Mouse (Mus musculus) left cerebral cortex, adult 8-10 months (tissue): Measurements from ENCODE around the gene Zfp46. TPM values are rescaled to one million over a fixed set of nuclear protein-coding genes. Genes with fewer than 3 reads are reported as not detected.

ENCODE experiments used
- DNase-seq, 2 experiments: peaks; one replicate each; pipeline ENCODE4 v3.0.0; 2022; ENCODE audit warnings: low spot score in 2 of 2
- total RNA-seq, 4 experiments: library from RNA; stranded (reverse); gene quantifications; 2 replicates each; pipeline ENCODE4 v1.2.4; 2022

Zfp46 gene
- total RNA-seq, 4 experiments from 2014 or later, result 42.5 to 54.8 (median 50.8) TPM

DNA sequence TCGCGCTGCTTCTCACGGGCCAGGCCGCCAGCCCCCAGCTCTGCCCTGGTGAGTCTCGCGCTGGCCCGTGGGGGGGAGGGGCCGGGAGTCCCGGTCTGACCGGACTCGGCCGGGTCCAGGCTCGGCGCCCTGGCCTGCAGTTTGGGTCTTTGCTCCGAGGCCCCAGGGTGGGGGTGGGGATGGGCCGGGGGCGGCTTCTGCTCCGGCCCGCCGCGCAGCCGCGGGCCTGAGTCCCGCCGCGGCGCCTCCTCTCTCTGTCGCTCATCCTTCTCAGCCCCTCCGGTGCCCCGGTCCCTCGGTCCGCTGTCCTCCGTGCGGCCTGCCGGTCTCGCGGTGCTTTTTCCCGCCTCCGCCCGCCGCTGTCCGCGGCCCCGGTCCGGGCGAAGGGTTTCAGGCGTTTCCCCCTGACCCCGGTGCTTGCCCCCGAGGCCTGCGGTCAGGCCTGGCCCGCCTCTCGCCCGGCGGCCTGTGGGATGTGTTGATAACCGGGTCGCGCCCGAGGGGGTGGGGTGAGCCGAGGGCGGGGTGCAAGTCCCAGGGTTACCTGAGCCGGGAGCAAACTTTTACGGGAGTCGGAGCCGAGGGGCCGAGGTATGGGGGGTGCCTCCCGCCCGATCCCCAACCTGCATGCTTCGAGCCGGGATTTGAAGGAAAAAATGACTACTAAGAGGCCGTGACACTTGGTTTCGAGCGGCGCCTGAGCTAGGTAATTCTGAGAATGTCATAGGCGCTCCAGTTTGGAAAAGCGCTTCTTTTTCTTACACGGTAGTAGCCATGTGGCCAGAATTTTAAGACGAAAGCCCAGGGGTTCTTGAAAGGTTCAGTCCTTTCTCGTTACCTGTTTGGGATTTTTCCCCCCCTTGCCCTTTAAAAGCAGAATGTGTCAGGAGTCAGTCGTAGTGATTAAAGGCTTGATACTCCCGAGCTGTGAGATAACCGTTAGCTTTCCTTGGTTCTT lies 26.8 kb downstream of the Zfp46 start:
- DNase-seq, result peak in 1 of 2 experiments; percentile 28

DNA sequence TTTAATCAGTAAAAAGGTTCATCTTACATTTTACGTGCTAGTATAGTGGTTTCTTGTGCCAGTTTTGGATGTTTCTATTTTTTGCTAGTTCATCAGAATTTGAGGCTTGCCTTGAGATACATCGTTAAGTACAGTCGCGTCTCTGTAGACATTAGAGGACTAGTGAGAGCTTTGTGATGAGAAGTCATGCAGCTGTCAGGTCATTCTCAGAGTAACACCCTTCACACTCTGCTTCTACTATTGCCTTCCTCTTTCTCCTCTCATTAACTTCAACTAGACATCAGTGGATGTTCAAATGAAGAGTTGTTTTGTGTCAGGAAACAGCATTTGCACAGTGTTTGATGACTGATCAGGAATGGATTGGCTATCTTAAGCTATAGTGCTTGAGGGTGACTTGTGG lies 28.1 kb downstream of the Zfp46 start:
- DNase-seq, result no peak

DNA sequence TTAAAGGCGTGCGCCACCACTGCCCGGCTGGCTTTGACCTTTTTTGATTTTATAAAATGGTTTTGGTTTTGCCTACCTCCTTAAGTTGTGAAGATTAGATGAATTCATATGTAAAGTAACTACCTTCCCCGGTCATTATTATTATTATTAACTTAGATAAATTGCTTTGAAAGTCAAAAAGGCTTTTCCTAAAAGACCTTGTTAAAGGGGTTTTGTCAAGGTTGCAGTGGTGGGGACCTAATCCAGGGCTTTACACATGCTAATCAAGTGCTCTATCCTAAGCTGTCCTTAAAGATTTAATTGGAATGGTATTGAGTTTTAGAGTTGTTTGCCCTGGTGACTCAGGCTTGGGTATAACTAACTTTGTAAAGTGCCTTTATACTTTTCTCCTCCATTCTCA lies 33.2 kb downstream of the Zfp46 start:
- no peak for DNase-seq

DNA sequence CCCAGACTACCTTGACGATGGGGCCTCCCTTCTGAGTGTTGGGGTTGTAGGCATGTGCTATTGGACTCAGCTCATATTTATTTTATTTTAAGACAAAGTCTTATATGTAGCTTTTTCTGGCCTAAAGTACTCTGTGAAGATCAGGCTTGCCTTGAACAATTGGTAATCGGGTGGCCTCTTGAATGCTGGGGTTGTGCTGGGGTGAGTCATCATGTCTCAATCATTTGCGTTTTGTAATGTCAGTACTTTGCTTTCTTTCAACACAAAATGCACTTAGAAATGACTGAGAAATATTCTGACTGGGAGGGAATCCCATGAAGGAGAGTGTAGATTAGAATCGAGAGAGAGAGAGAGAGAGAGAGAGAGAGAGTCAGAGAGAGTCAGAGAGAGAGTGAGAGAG lies 35.5 kb downstream of the Zfp46 start:
- DNase-seq, result no peak

DNA sequence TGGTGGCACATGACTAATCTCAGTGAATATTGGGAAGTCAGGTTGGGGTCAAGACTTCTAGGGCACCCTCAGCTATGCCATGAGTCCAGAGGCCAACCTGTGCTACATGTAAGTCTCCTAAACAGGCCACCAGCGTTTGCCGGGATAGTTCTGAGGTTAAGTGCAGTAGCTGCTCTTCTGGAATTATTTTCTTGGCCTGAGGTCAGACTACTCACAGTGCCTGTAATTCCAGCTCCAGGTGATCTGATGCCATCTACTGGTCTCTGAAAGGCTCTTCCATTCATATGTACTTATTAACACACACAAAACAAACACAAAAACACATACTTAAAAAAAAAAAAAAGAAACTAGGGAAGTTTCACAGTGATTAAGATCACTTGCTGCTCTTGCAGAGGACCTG lies 39.7 kb downstream of the Zfp46 start:
- DNase-seq, result no peak

DNA sequence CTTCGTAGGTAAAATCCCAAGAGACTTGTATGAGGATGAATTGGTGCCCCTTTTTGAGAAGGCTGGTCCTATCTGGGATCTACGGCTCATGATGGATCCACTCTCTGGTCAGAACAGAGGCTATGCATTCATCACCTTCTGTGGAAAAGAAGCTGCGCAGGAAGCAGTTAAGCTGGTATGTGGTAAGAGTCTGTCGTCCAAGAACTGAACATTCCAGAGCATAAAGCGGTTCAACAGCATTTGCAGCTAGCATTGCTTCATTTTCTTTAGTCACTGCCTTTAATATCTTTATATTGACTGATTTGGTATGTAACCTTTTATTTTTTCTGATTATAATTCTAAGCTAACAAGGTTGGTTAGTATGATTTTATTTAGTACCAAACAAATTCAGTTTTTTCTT lies 42.8 kb downstream of the Zfp46 start:
- no peak for DNase-seq

DNA sequence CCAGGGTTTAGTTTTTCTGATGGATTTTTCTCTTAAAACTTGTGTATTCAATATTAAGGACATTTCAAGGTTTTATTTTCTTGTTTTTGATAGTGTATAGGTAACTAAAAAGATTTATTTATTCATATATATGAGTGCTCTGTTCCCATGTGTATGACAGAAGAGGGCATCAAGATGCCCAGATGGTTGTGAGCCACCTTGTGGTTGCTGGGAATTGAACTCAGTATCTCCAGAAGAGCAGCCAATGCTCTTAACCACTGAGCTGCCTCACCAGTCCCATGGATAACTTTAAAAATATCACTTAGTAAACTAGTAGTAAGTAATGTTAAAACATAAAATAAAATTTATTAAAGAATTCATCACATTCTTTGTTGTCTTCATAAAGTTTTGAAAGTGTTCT lies 43.6 kb downstream of the Zfp46 start:
- DNase-seq, result no peak

DNA sequence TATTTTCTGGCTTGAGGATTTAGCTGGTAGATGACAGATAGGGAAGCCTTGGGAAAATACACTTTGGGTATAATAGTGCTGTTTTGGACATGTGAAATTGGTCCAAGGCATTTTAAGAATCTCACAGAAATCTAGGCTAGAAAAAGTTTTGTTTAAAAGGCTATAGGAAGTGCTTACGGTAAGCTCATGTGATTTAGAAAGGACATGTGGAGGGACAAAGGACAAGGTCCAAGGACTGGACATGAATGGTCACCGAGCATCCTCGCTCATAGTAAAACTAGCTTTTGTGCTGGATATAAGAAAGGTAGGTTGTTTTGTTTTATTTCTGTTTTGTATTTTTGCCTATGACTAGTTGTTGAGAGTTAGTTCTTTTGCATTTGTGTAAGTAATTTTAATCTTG lies 47.2 kb downstream of the Zfp46 start:
- DNase-seq, result no peak

DNA sequence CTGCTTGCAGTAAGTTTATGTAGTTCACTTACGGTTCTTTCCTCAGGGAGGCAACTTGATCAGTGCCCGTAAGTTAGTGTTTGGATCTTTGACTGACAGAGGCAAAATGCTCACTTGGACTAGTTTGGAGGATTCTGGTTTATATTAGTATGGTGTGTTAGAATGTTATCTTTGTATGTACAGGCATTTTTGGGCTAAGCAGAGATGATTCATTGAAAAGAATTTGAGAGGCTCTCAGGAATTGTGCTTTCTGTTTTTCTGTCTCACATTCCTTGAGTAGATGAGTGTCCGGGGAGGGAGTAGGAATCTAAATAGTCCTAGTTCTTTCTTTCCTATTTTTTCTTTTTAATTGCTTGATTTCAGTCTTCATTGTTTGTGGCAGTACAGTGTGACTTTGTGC lies 48.7 kb downstream of the Zfp46 start:
- no peak for DNase-seq

DNA sequence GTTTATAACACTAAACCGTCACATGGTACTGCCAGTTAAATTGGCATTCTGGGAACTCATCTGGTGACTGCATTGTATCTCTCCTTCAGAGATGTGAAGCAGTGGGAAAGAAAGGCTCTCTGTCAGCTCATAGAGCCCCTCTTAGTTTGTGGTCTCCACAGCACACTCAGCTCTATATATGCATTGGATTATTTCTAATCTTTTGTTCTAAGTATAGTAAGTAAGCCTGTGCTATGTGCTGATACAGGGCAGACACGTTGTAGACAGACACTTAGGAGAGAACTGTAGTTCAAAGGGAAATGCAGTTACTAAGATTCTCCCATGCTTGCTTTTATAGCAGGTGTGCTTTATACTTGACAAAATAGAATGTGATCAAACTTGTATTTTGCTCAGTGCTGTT lies 50.6 kb downstream of the Zfp46 start:
- DNase-seq, result no peak

DNA sequence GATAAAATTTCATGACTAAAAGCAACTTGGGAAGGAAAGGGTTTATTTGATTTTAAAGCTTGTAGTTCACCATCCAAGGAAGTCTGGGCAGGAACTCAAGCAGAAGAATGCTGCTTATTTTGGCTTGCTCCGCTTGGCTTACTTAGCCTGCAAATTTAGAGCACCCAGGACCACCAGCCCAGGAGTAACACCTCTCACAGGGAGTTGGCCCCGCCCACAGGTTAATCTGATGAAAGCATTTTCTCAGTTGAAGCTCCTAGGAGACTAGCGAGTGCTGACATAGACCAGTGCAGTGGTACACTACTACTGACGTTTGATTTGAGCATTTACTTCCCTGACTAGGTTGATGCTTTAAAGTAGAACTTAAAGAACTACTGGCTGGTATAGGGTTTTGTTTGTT lies 52.6 kb downstream of the Zfp46 start:
- DNase-seq, result no peak

Other genes starting within 250 kb of the Zfp46 start
- 100 to 1,000 TPM; 194 to 341 (median 271) TPM for gene Rpl11, start 231.3 kb upstream of the Zfp46 start, total RNA-seq
- 10 to 100 TPM; 34.7 to 39.3 (median 38.4) TPM for gene Id3, start 141.2 kb upstream of the Zfp46 start, total RNA-seq
- 1 to 10 TPM in 1 of 4 experiments, under 1 TPM in 3; 0.37 to 1.3 (median 0.48) TPM for gene E2f2, start 112.3 kb upstream of the Zfp46 start, total RNA-seq
- gene Asap3, start 78.3 kb upstream of the Zfp46 start, total RNA-seq, result 1 to 10 TPM; 2.5 to 4.5 (median 3.3) TPM
- gene Tcea3, start 37.0 kb upstream of the Zfp46 start, total RNA-seq, result under 1 TPM; 0.52 to 0.93 (median 0.70) TPM
- gene Hnrnpr, start 26.3 kb downstream of the Zfp46 start, total RNA-seq, result 10 to 100 TPM; 78.9 to 93.4 (median 89.9) TPM
- gene Htr1d, start 138.8 kb downstream of the Zfp46 start, total RNA-seq, result 10 to 100 TPM in 1 of 4 experiments, 1 to 10 TPM in 3; 6.4 to 10.4 (median 8.2) TPM
- gene 6030445D17Rik, start 177.6 kb downstream of the Zfp46 start, total RNA-seq, result under 1 TPM; 0.41 to 0.70 (median 0.64) TPM
- 10 to 100 TPM; 64.7 to 98.2 (median 71.4) TPM for gene Luzp1, start 185.1 kb downstream of the Zfp46 start, total RNA-seq